Mouse (Mus musculus) small intestine, adult 2 months (tissue): ENCODE data around the gene Tpo.

Experiments used
- CTCF ChIP-seq: fragments of 200-500 bp; IDR thresholded peaks from 2 replicates; pipeline ENCODE4 v1.5.1; 2012; ENCODE audit warnings: low read depth, mild to moderate bottlenecking, control low read depth, inconsistent platforms, low read length, moderate library complexity, mixed read lengths; ENCODE audit not compliant: insufficient replicate concordance, insufficient read length; ENCODE audit errors: extremely low read depth
- POLR2A ChIP-seq: fragments of 200-500 bp; IDR thresholded peaks from 2 replicates; pipeline ENCODE4 v1.6.1; 2012; ENCODE audit warnings: low read depth, mild to moderate bottlenecking, control low read depth, inconsistent platforms, low read length, moderate library complexity

GRCm38 (mm10) chr12:30177529-30177928 lies 45.1 kb upstream of the Tpo start:
- no peak for TF ChIP-seq CTCF
- no peak for TF ChIP-seq POLR2A
